Mouse (Mus musculus): ENCODE measurements around the gene Rhoc. TPM values are rescaled to one million over a fixed set of nuclear protein-coding genes. Genes with fewer than 3 reads are reported as not detected.

Gene Rhoc
- polyA plus RNA-seq, 1 experiment from 2014 or later: 135 TPM

GRCm38 (mm10) chr3:104817991-104818748, 30.0 kb downstream of the Rhoc start, which contains the start of gene Mov10:
Gene Mov10 (minus strand): TSS chr3:104818563.
- Histone ChIP-seq H3K4me3 (replicated peaks) (peak within 1 kb of the TSS; percentile 92), H3K27me3 (no peaks in the 10 kb centered on the region), H3K36me3 (peaks cover 31% of the 10 kb centered on the region), H3K9ac (peak within 1 kb of the TSS; percentile 90), H3K9me3 (replicated peaks) (no peaks in the 10 kb centered on the region), H3K4me2 (peak within 1 kb of the TSS; percentile 69), H3K4me1 (peaks cover 20% of the 10 kb centered on the region), H3K27ac (peak within 1 kb of the TSS; percentile 97)
- under 1% methylated on average over 40 of the region's 40 CpGs for WGBS
- peak; percentile 95 for ATAC-seq (replicated peaks; ENCODE audit: low FRiP score)

- Histone ChIP-seq H3K36me3 (peaks cover 28% of the 10 kb centered on the region), H3K9me3 (replicated peaks) (no peaks in the 10 kb centered on the region), H3K4me3 (replicated peaks) (peak overlapping the region; percentile 92), H3K4me2 (peak overlapping the region; percentile 69), H3K4me1 (peaks cover 20% of the 10 kb centered on the region), H3K27me3 (no peaks in the 10 kb centered on the region), H3K27ac (peak overlapping the region; percentile 97), H3K9ac (peak overlapping the region; percentile 90; the same call in 1 of the 2 replicates)
- ATAC-seq (replicated peaks; ENCODE audit: low FRiP score): no peak; the same call in 1 of the 2 replicates
- 1% methylated on average over 3 of the region's 3 CpGs for WGBS
Observed at GRCm38 (mm10) chr3:104818749-104819134, 30.6 kb downstream of the Rhoc start.

DNA sequence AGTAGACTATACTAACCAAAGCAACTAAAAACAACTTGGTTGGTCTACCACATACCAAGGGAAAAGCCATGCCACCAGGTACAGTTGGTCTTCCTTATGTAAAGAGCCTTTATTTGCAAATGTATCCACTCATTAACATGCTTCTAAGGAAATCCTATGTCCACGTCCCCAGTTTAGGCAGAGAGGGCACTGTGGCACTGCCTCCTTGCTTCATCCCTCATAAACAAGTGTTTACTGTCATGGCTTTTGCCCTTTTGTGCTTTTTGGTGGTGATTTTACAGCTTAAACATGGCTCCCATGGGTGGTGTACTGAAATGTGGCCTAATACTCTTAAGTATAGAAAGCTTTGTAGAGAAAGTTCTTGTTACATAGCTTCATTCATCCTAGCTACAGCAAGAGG, 32.3 kb downstream of the Rhoc start:
- 44% methylated on average over 1 of the region's 1 CpGs for WGBS
- Histone ChIP-seq H3K4me1 (peaks cover 19% of the 10 kb centered on the region), H3K27me3 (no peaks in the 10 kb centered on the region)

DNA sequence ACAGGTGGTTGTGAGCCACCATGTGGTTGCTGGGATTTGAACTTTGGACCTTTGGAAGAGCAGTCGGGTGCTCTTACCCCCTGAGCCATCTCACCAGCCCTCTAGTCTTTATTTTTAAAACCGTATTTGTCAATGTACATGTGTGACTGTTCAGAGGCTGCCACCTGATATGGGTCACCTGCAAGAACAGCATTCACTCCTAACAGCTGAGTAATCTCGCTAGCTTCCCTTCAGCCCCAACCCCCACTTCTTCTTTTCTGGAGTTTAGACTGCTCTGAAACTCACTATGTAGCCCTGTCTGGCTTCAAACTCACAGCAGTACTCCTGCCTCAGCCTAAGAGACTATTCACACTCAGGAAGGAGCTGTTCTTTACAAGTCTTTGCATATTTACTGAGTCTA, 34.2 kb downstream of the Rhoc start:
- Histone ChIP-seq H3K9me3 (replicated peaks) (no peaks in the 10 kb centered on the region), H3K36me3 (peaks cover 48% of the 10 kb centered on the region), H3K9ac (no peak overlapping the region), H3K4me2 (no peak overlapping the region), H3K4me1 (peaks cover 9% of the 10 kb centered on the region), H3K4me3 (replicated peaks) (no peak overlapping the region), H3K27ac (no peak overlapping the region), H3K27me3 (no peaks in the 10 kb centered on the region)
- no peak for ATAC-seq (replicated peaks; ENCODE audit: low FRiP score)
- WGBS: 80% methylated on average over 3 of the region's 3 CpGs

More for the DNA sequence above, 32.3 kb downstream of the Rhoc start:
- no peak overlapping the region for H3K4me3 ChIP-seq (replicated peaks)
- H3K4me2 ChIP-seq: no peak overlapping the region
- H3K36me3 ChIP-seq: peaks cover 29% of the 10 kb centered on the region
- no peaks in the 10 kb centered on the region for H3K9me3 ChIP-seq (replicated peaks)
- H3K27ac ChIP-seq: 0 out of 2 replicates have a peak overlapping the region, but pooled peaks have one; percentile 28
- ATAC-seq (replicated peaks; ENCODE audit: low FRiP score): no peak
- H3K9ac ChIP-seq: no peak overlapping the region

DNA sequence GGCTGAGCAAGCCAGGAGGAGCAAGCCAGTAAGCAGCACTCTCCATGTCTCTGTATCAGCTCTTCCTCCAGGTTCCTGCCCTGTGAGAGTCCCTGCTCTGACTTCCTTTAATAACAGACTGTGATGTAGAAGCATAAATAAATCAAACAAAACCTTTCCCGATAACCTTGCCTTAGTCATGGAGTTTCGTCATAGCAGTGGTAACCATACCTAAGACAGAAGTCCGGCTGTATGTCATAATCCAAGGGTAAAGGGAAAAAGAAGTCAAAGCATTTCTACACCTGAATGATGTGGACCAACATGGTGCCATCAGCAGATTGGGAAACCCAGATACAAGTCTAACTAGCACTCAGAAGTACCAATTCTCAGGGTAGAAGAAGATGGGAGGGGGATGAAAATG, 47.6 kb downstream of the Rhoc start:
- Histone ChIP-seq H3K4me1 (no peaks in the 10 kb centered on the region), H3K4me2 (no peak overlapping the region), H3K27me3 (no peaks in the 10 kb centered on the region), H3K9me3 (replicated peaks) (no peaks in the 10 kb centered on the region), H3K36me3 (peaks cover 81% of the 10 kb centered on the region), H3K4me3 (replicated peaks) (no peak overlapping the region), H3K9ac (no peak overlapping the region), H3K27ac (no peak overlapping the region)
- 90% methylated on average over 3 of the region's 3 CpGs for WGBS
- ATAC-seq (replicated peaks; ENCODE audit: low FRiP score): no peak

- Histone ChIP-seq H3K27me3 (no peaks in the 10 kb centered on the region), H3K36me3 (peaks cover 73% of the 10 kb centered on the region), H3K9me3 (replicated peaks) (no peaks in the 10 kb centered on the region), H3K27ac (no peak overlapping the region), H3K4me3 (replicated peaks) (no peak overlapping the region), H3K4me2 (no peak overlapping the region), H3K9ac (no peak overlapping the region), H3K4me1 (no peaks in the 10 kb centered on the region)
- no peak for ATAC-seq (replicated peaks; ENCODE audit: low FRiP score)
- WGBS: 93% methylated on average over 5 of the region's 5 CpGs
Observed at GRCm38 (mm10) chr3:104841049-104841448, 52.9 kb downstream of the Rhoc start.

Other genes starting within 250 kb of the Rhoc start
- gene Slc16a1, start 149.7 kb upstream of the Rhoc start, polyA plus RNA-seq (2015; fragmentation: Nextera tagmentation; extraction: Ambion mirVana): 47.9 and 48.5 TPM in 2 replicates
- 6.5 and 6.9 TPM in 2 replicates for gene Ppm1j, start 7.3 kb upstream of the Rhoc start, polyA plus RNA-seq (2015; fragmentation: Nextera tagmentation; extraction: Ambion mirVana)
- 0.06 and 0.10 TPM in 2 replicates for gene Fam19a3, start 6.5 kb upstream of the Rhoc start, polyA plus RNA-seq (2015; fragmentation: Nextera tagmentation; extraction: Ambion mirVana)
- gene Mov10, start 30.2 kb downstream of the Rhoc start, polyA plus RNA-seq (2015; fragmentation: Nextera tagmentation; extraction: Ambion mirVana): 62.9 and 66.5 TPM in 2 replicates
- 37.1 and 38.9 TPM in 2 replicates for gene St7l, start 75.6 kb downstream of the Rhoc start, polyA plus RNA-seq (2015; fragmentation: Nextera tagmentation; extraction: Ambion mirVana)
- 180 and 190 TPM in 2 replicates for gene Capza1, start 76.1 kb downstream of the Rhoc start, polyA plus RNA-seq (2015; fragmentation: Nextera tagmentation; extraction: Ambion mirVana)
- 0.36 and 1.1 TPM in 2 replicates for gene Wnt2b, start 173.5 kb downstream of the Rhoc start, polyA plus RNA-seq (2015; fragmentation: Nextera tagmentation; extraction: Ambion mirVana)